Mouse (Mus musculus) testis, adult 2 months (tissue): ENCODE measurements around the gene Npas4.

Experiments used
- CTCF ChIP-seq: fragments of 200-500 bp; IDR thresholded peaks from 2 replicates; pipeline ENCODE4 v1.5.1; 2012; ENCODE audit warnings: low read depth, mild to moderate bottlenecking, inconsistent platforms, low read length, moderate library complexity; ENCODE audit not compliant: control insufficient read depth, insufficient read depth, insufficient replicate concordance
- POLR2A ChIP-seq: fragments of 200-500 bp; IDR thresholded peaks from 2 replicates; pipeline ENCODE4 v1.6.1; 2012; ENCODE audit warnings: low read depth, mild to moderate bottlenecking, inconsistent platforms, low read length, moderate library complexity; ENCODE audit not compliant: control insufficient read depth

DNA sequence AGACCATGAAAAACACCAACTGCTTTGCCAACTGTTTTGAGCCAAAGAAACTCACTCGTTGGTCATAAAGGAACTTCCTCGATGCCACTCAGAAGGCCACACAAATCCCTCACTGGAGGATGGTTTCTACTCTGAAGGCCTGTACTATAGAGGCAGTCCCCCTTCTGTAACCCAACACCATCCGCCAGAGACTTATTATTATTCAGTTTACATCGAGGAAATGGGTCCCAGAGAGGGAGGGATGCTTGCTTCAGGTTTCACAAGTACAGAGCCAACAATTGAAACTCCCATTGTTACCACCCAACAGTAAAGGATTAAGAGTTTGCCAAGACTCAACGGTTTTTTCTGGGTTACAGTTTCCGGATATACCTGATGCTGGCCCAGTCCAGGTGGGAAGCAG is 44.6 kb downstream of the Npas4 start:
- TF ChIP-seq CTCF (no peak), POLR2A (no peak)
